In genomic region chr4:124580695-124581094, GRCm38 (mm10) we compare ENCODE assay signal across 27 mouse cellular contexts. TPM values are rescaled to one million over a fixed set of nuclear protein-coding genes. Genes with fewer than 3 reads are reported as not detected.
A peak's percentile ranks its signal among the peaks of the same experiment; 100 is the strongest.
DNase-seq lines count a peak whose midpoint lies in the region; ATAC-seq lines count a peak whose summit lies in the region.
"Had no signal": no experiment of that assay in that cellular context is flagged by ENCODE, and none has a peak within 500 bp of the region (broad histone marks: within the 10 kb centered on the region; RNA-seq: fewer than 3 reads in every experiment).

No protein-coding gene starts in this region.

- H3K27ac ChIP-seq in midbrain, embryonic 16.5 days (ENCODE audit: low read length), result peak overlapping the region; percentile 17; the same call in 1 of the 2 replicates
- no peak overlapping the region for H3K27ac ChIP-seq in midbrain, embryonic 14.5 days (replicated peaks; ENCODE audit: low read depth, low read length)

- DNase-seq in midbrain, embryonic 14.5 days, result no peak
- DNase-seq in embryo, embryonic 9.5 days (ENCODE audit: extremely low spot score), result no peak
- no peak for DNase-seq in right cerebral cortex, postnatal 36 days (ENCODE audit: low spot score in 2 of 2)
- DNase-seq in layer of hippocampus, adult 11-12 months (ENCODE audit: low spot score), result no peak
- DNase-seq: adrenal gland, adult 2 months; adrenal gland, adult 8-10 months; adrenal gland, postnatal 10 days; adrenal gland, postnatal 14 days; adrenal gland, postnatal 25 days; adrenal gland, postnatal 36 days; B cell, adult 2 months; cerebellum, adult 11 months; cerebellum, adult 11-12 months had no signal

- H3K36me3 ChIP-seq in midbrain, embryonic 16.5 days (ENCODE audit: control insufficient read depth, insufficient read depth, low read length), result no peaks in the 10 kb centered on the region
- no peaks in the 10 kb centered on the region for H3K36me3 ChIP-seq in midbrain, embryonic 14.5 days (ENCODE audit: control insufficient read depth, insufficient read depth, low read length)
- H3K36me3 ChIP-seq: G1E had no signal

- 0 out of 2 replicates have a peak, but pooled peaks cover 5% of the 10 kb centered on the region for H3K27me3 ChIP-seq in midbrain, embryonic 16.5 days (ENCODE audit: control insufficient read depth, insufficient read depth, low read depth, low read length)
- H3K27me3 ChIP-seq in midbrain, embryonic 14.5 days (ENCODE audit: control insufficient read depth, insufficient read depth, low read length), result peaks cover 8% of the 10 kb centered on the region
- H3K27me3 ChIP-seq: Patski had no signal

- peaks cover 5% of the 10 kb centered on the region; the same call in 1 of the 2 replicates for H3K4me1 ChIP-seq in midbrain, embryonic 16.5 days (ENCODE audit: control insufficient read depth, insufficient read depth, low read length)
- peaks cover 9% of the 10 kb centered on the region for H3K4me1 ChIP-seq in midbrain, embryonic 14.5 days (ENCODE audit: control insufficient read depth, insufficient read depth, low read length)

- no peak overlapping the region for H3K9ac ChIP-seq in midbrain, embryonic 16.5 days (ENCODE audit: low read depth, low read length)
- no peak overlapping the region for H3K9ac ChIP-seq in midbrain, embryonic 14.5 days (replicated peaks; ENCODE audit: low read length)

- 88% methylated on average over 7 of the region's 7 CpGs for WGBS in midbrain, embryonic 16.5 days
- 89% methylated on average over 7 of the region's 7 CpGs for WGBS in midbrain, embryonic 14.5 days

- H3K4me3 ChIP-seq in midbrain, embryonic 16.5 days (ENCODE audit: low read depth, low read length), result no peak overlapping the region
- H3K4me3 ChIP-seq in midbrain, embryonic 14.5 days (replicated peaks; ENCODE audit: low read depth, low read length), result no peak overlapping the region

- H3K4me2 ChIP-seq in midbrain, embryonic 16.5 days (ENCODE audit: low read length), result no peak overlapping the region
- no peak overlapping the region for H3K4me2 ChIP-seq in midbrain, embryonic 14.5 days (ENCODE audit: low read length)

- no peak for ATAC-seq in midbrain, embryonic 16.5 days
- no peak for ATAC-seq in midbrain, embryonic 14.5 days (ENCODE audit: low FRiP score, low TSS enrichment)
- ATAC-seq in common myeloid progenitor, adult 5-6 weeks (replicated peaks; ENCODE audit: low read depth, poor library complexity, severe bottlenecking), result peak; percentile 73
- ATAC-seq in granulocyte monocyte progenitor cell, adult 5-6 weeks (replicated peaks; ENCODE audit: poor library complexity, severe bottlenecking), result peak; percentile 82
- peak; percentile 62 for ATAC-seq in megakaryocyte progenitor cell, adult 5-6 weeks (replicated peaks; ENCODE audit: poor library complexity)
- ATAC-seq: activated CD4-positive, CD25-positive, alpha-beta regulatory T cell, adult 4 months; CD4-positive, CD25-positive, alpha-beta regulatory T cell, adult 4 months; Patski had no signal

- H3K9me3 ChIP-seq in midbrain, embryonic 16.5 days (replicated peaks; ENCODE audit: control insufficient read depth, low read length, poor library complexity, severe bottlenecking), result no peaks in the 10 kb centered on the region
- no peaks in the 10 kb centered on the region for H3K9me3 ChIP-seq in midbrain, embryonic 14.5 days (ENCODE audit: control insufficient read depth, low read length)
- H3K9me3 ChIP-seq: G1E had no signal

RNA-seq across cellular contexts. Expression of gene 3100002H09Rik, which starts 29.9 kb away (rescaled TPM):
- 1.1 and 1.5 TPM in 2 replicates for polyA plus RNA-seq in midbrain, embryonic 16.5 days (2015; fragmentation: Nextera tagmentation; extraction: Ambion mirVana)
- 0.61 and 0.84 TPM in 2 replicates for polyA plus RNA-seq in midbrain, embryonic 14.5 days (2014; fragmentation: Nextera tagmentation; extraction: Ambion mirVana)
- not detected in 2 replicates for total RNA-seq in common myeloid progenitor, adult 5-6 weeks (2017)
- total RNA-seq in granulocyte monocyte progenitor cell, adult 5-6 weeks (2014; fragmentation: Nextera tagmentation), result not detected in 2 replicates
- not detected in 2 replicates for total RNA-seq in granulocyte monocyte progenitor cell, adult 5-6 weeks (2017)
- not detected in 2 replicates for total RNA-seq in megakaryocyte progenitor cell, adult 5-6 weeks (2015)
- total RNA-seq in megakaryocyte progenitor cell, adult 5-6 weeks (2017), result not detected in 2 replicates
- total RNA-seq: adrenal gland, adult 18-20 months; adrenal gland, adult 2 months; adrenal gland, adult 8-10 months; adrenal gland, postnatal 10 days; adrenal gland, postnatal 14 days; adrenal gland, postnatal 25 days; adrenal gland, postnatal 36 days; adrenal gland, postnatal 4 days; CH12.LX; ES-E14; MEL had no signal
- polyA plus RNA-seq: activated CD4-positive, CD25-positive, alpha-beta regulatory T cell, adult 4 months; adrenal gland, adult 2 months; C2C12; CD4-positive, CD25-positive, alpha-beta regulatory T cell, adult 4 months; G1E; Patski had no signal

Comparison
In these comparisons a context has a peak if more than half of its experiments do, and no peak if none do; other contexts are left out.
1. ATAC-seq: peak in common myeloid progenitor, adult 5-6 weeks (single experiment), granulocyte monocyte progenitor cell, adult 5-6 weeks (single experiment) and megakaryocyte progenitor cell, adult 5-6 weeks (single experiment); none in midbrain, embryonic 16.5 days (single experiment) and midbrain, embryonic 14.5 days (single experiment).